Mouse (Mus musculus): Measurements from ENCODE around the gene Gm13539.

DNA sequence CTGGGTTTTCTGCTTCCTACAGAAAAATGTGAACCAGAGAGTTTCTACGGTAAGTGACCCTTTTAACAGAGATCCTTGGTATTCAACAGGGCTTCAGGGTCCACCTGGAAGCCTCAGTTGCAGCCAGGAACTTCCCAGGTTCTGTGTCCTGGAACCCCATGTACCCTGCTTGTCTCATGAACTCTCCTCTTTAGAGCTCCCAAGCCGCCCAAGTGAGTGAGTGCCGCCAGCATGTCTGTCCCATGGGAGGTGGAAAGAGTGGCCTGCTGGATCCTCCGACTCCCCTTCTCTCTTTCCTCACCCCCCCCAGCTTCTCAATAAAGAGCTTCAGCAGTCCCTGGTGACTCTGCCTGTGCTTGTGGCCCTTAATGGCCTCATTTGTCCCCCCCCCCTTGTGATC, 14.3 kb upstream of the Gm13539 start:
- TF ChIP-seq CTCF (IDR thresholded peaks at IDR 0.05; ENCODE audit: borderline replicate concordance, insufficient read depth, low read length): no peak
- no peak for TF ChIP-seq POLR2A (IDR thresholded peaks at IDR 0.05; ENCODE audit: low read depth, low read length)
